Mouse (Mus musculus) gastrocnemius, postnatal 14 days (tissue): ENCODE data around the gene Slc15a4. TPM values are rescaled to one million over a fixed set of nuclear protein-coding genes. Genes with fewer than 3 reads are reported as not detected.

Experiments used
- DNase-seq: peaks from one replicate; pipeline ENCODE4 v3.0.0; 2021; ENCODE audit warnings: mixed read lengths
- intact Hi-C: fragments of 180-260 bp; cut with DNase I; formaldehyde crosslinking; loops from one replicate; pipeline ENCODE4 v1.15.1; 2025; ENCODE audit warnings: low total_unique reads
- long read RNA-seq, 2 experiments: library from polyadenylated mRNA; stranded (forward); transcript quantifications; one replicate each; pipeline ENCODE4 v2.0.0; 2021
- total RNA-seq, 2 experiments: library from RNA; stranded (reverse); gene quantifications; 2 replicates each; pipeline ENCODE4 v1.2.3; 2021

Slc15a4 gene
- 10 to 100 TPM in 1 of 2 experiments, 1 to 10 TPM in 1; 8.3 to 11.1 TPM for total RNA-seq
- long read RNA-seq, experiment 1, transcript Slc15a4-201 (8 exons, 2,732 nt) = major isoform, 18 of 22 reads
- long read RNA-seq, experiment 1, partial matches to known transcripts = 1 of 22 reads
- long read RNA-seq, experiment 1, other reads (novel, unspliced or antisense) = 3 of 22 reads
- long read RNA-seq, experiment 2, transcript Slc15a4-201 (8 exons, 2,732 nt) = major isoform, 23 of 30 reads
- long read RNA-seq, experiment 2, partial matches to known transcripts = 0 of 30 reads
- long read RNA-seq, experiment 2, other reads (novel, unspliced or antisense) = 4 of 30 reads

DNA sequence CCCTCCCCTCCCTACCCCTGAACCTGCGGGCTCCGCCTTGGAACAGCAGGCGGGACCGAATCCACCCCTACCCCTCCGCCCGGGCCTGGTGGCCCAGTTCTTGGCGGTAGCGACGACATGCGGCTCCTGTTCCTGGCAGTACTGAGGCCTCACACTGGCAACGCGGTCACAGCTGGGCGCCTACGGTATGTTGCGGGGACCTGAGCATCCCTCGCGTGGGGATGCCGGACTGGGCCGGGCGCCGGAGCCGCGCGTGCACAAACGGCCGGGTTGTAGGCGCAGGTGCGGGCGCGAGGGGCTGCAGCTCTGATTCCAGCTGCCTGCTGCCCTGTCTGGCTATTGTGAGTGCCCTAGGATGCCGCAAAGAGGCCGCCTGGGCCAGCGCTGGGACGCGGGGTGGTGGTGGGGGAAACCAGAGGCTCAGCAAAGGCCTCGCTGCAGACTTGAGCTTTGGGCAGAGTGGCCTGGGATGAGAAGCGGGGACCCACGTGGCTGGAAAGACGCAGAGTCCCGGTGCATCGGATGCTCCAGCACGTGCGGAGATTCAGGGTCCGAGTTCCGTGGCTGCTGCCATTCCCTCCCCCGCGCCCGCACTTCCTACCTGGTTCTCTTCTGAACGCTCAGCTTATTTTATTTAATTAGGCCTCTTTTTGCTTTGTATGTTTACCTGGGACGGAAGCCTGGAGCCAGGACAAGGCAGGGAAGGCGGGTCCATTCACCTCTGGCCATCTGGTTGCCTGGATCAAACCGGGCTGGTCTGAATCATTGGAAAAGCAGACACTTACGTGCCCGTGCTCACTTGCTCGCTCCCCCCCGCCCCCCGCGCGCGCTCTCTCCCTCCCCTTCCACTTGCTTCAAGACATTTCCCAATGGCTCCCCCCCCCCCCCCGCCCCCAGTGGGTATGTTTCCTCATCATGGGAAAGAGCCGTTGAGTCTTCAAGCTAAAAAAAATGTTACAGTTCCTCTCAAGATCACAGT lies at the start of gene Slc15a4, which contains the start of gene Glt1d1:
TSS of gene Slc15a4 (minus strand) at position 731 of the 979 bp plus-strand sequence.
TSS of gene Glt1d1 (plus strand) at position 96 of the 979 bp plus-strand sequence.
- DNase-seq = no peak
- intact Hi-C loops = no loop called here

DNA sequence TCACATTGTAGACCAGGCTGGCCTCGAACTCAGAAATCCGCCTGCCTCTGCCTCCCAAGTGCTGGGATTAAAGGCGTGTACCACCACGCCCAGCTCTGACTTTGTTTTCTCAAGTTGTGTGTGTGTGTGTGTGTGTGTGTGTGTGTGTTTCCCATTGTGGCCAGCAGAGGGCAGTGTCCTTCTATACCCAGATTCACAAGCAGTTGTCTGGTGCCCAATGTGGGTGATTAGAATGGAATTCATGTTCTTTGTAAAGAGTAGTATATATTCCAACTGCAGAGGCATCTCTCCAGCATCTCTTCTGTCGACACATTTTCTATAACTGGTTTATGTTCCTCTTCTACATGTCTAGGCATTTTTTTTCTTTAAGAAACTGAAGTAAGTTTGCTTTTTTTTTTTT lies 45.8 kb upstream of the Slc15a4 start:
- DNase-seq = no peak
- intact Hi-C loops = no loop called here

DNA sequence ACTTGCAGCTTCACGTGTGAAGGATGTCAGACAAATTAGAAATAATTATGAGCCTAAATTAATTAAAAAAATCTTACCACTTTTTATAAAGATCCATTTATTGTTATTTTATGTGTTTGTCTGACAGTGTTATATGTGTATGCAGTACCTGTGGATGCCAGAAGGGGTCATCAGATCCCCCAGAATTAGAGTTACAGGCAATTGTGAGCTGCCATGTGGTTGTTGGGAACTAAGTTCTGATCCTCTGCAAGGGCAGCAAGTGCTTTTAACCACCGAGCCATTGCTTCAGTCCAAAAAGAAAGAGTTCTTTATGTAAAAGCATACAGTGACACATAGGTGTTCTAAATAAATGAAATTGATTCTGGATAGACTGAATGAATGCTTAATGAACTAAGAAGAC lies 44.9 kb upstream of the Slc15a4 start:
- no peak for DNase-seq
- intact Hi-C loops = no loop called here

DNA sequence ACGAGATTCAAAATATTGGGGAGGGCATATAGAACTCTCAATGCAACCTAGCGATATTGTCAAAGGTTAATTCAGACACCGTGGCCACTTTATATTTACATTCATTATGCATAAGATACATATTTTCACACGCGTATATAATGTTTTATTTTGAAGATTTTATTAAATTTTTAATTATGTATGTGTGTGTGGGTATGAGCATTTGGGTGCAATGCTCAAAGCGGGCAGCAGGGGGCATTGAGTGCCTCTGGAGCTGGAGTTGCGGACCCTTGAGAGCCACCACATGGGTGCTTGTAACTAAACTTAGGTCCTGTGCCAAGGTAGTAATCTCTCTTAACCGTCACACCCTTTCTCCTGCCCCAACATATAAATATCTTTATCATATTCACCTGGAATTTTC lies 41.2 kb upstream of the Slc15a4 start:
- intact Hi-C loops = no loop called here

DNA sequence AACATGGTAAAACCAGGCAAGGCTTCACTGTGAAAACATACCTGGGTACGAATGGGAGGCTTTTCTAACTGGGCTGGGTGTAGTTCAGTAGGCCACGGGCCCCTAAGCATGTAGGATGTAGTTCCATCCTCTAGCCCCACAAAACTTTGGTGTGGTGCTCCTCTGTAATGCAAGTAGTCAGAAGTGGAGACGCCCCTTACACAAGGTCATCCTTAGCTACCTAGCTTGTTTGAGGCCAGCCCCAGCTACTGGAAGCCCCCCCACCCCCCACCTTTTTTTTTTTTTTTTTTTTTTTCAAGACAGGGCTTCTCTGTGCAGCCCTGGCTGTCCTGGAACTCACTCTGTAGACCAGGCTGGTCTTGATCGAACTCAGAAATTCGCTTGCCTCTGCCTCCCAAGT lies 28.3 kb upstream of the Slc15a4 start:
- intact Hi-C loops = no loop called here
- no peak for DNase-seq

More for the DNA sequence above, 41.2 kb upstream of the Slc15a4 start:
- no peak for DNase-seq

DNA sequence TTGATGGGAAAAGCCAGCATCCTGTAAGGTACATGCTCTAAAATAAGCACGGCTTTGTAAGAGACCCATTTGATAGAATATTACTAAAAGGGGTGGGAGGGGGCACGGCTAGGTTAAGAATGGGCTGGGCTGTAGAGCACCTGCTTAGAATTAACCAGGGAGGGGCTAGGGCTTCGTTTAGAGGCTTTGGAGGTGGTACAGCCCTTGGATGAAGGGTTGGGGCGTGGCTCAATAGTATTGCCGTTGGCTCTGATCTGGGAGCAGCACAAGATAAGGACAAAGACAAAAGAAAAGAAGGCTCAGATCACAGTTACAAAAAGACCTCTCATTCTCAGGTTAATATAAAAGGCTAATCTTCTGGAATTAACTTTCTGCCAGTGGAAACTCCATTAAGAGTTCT lies 27.6 kb upstream of the Slc15a4 start:
- intact Hi-C loops = no loop called here

DNA sequence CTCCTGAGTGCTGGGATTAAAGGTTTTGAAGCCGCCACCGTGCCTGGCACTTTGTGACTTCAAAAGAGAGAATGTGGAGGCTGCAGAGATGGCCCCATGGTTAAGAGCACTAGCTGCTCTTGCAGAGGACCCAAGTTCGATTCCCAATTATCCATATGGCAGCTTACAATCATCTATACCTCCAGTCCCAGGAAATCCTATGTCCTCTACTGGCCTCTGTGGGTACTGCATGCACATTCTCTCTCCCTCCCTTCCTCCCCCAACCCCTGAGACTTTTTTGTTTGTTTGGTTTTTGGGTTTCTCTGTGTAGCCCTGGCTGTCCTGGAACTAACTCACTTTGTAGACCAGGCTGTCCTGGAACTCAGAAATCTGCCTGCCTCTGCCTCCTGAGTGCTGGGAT lies 26.6 kb upstream of the Slc15a4 start:
- DNase-seq = no peak
- intact Hi-C loops = no loop called here

More for the DNA sequence above, 27.6 kb upstream of the Slc15a4 start:
- DNase-seq = no peak

DNA sequence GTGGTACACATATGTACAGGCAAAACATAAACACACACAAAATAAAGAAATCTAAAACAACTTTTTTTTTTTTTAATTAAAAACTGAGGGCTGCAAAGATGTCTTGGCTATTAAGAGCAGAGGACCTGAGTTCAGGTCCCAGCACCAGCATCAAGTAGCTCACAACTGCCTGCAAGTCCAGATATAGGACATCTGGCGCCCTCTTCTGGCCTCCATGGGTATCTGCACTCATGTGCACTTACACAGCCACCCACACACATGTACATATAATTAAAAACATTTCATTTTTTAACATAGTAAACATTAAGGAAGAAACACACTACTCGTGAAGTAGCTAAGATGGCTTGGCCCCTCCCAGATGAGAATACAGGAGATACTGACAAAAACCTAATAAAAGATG lies 25.6 kb upstream of the Slc15a4 start:
- intact Hi-C loops = no loop called here
- no peak for DNase-seq

DNA sequence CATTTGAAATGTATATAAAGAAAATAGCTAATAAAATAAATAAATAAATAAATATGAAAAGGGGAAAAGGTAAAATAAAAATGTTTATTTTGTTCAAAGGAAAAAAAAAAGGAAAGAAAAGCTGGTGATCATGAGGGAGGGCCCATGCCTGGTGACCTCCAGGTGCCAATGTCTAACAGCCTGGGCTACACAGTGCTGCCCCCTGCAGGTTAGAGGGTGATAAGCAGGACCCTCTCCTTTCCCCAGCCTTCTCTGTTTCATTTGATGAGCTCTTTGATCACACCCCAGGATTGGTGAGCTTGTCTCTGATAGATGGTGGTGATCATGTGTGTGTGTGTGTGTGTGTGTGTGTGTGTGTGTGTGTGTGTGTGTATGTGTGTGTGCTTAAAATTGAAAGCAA lies 16.4 kb upstream of the Slc15a4 start:
- intact Hi-C loops = no loop called here
- DNase-seq = no peak

DNA sequence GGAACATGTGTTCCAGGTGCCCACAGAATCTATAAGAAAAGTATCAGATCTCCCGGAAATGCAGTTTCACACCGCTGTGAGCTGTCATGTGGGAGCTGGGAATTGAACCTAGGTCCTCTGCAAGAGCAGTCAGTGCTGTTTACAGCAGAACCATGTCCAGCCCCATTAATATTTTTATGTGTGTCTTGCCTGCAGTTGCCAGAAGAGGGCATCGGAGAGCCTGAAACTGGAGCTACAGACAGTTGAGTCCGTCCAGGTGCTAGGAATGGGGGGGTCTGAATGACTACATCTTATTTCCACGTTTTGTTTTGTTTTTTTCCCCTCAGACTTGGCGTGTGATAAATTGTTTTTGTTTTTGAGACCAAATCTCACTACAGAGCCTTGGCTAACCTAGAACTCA lies 15.3 kb upstream of the Slc15a4 start:
- DNase-seq = no peak
- intact Hi-C loops = no loop called here

DNA sequence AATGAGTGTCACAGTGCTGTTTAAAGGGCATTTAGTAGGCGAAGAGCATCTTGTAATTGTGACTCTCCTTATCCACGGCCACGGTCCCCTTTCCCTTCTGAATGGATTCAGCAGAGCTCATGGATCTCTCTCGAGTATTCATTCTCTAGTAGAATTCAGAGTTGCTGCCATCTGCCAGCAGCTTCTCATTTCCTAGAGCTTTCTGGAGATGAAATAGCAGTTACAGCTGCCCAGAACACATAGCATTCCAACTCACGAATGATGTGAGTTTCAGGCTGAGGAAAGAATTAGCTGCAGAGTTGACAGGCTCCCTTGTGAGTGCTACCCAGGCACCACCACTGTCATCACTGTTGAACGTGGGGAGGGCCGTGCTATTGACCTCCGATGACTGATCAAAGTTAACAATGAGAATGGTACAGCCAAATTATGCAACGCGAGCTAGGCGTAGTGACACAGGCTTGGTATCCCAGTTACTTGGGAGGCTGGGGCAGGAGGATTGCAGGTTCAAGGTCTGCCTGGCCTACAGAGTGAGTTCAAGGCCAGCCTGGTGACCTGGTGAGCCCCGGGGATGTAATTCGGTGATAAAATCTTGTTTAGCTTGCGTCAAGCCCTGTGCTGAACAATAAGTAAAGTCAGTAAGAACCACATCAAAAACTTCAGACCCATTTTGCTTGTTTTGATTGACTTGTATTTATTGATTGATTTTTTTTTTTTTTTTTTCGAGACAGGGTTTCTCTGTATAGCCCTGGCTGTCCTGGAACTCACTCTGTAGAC lies 8.7 kb upstream of the Slc15a4 start:
- no peak for DNase-seq
- intact Hi-C loops = no loop called here

DNA sequence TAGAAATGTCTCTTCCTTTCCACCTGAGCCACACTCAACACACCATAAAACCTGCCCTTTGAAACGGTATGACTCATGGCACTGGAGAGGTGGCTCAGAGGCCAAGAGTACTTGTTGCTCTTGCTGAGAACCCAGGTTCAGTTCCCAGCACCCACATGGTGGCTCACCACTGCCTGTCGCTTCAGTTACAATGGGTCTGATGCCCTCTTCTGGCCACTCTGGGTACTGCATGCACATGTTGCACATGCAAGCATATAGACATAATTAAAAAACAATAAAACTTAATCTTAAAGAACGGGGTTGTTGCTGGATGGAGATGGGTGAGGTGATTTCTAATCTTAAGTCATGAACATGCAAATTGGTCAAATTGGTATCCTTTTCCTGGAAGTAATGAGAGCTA lies 7.7 kb upstream of the Slc15a4 start:
- DNase-seq = no peak
- intact Hi-C loops = no loop called here

DNA sequence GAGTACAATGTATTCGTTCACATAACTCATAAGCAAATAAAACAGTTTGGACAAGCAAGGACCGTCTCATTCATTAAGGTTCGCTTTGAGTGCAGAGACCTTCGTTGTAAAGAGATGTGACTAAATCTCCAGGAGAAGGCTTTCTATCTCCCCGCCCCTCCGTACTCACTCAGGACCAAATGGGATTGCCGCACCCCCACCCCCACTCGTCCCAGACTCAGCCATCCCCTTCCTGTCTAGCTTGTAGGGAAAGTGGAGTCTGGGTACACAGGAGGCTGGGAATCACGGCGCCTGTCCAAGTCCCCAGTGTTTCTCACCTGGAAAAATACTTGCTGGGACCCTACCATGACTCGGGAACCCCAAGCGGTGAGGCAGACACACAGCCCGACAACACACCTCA lies 6.9 kb upstream of the Slc15a4 start:
- intact Hi-C loops = no loop called here
- DNase-seq = no peak

DNA sequence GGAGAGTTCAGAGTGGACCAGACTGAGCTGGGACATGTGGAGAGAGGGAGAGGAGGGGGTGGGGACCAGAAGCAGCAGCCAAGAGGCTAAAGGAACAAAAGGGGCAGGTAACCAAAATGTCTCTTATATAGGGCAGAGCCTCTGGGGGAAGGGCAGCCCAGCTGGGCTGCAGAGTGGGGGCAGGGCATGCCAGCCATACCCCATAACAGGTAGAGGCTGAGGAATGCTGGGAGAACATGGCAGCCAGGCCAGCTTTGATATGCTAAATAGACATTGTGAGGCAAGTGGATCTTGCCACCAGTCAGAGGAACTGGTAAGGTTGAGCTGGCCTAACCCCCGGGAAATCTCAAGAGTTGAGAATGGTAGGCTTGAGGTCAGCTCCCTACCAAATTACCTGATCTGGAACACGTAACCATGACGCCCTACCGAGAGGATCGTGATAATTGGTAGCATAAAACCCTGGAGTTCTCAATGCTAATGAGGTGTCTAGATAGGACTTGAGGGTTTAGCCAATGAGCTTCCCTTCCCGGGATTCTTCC lies 6.4 kb upstream of the Slc15a4 start:
- intact Hi-C loops = no loop called here
- no peak for DNase-seq

DNA sequence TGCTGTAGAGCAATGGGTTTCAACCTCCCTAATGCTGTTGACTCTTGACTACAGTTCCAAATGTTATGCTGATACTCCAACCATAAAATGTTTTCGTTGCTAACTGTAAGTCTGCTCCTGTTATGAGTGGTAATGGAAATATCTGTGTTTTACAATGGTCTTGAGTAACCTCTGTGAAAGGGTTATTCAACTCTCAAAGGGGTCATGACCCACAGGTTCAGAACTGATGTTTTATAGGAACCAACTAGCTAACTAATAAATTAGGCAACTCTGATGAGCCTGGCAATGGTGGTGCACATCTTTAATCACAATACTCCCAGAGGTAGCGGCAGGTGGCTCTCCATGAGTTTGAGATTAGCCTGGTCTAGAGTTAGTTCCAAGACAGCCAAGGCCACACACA lies 5.5 kb upstream of the Slc15a4 start:
- no peak for DNase-seq
- intact Hi-C loops = no loop called here

DNA sequence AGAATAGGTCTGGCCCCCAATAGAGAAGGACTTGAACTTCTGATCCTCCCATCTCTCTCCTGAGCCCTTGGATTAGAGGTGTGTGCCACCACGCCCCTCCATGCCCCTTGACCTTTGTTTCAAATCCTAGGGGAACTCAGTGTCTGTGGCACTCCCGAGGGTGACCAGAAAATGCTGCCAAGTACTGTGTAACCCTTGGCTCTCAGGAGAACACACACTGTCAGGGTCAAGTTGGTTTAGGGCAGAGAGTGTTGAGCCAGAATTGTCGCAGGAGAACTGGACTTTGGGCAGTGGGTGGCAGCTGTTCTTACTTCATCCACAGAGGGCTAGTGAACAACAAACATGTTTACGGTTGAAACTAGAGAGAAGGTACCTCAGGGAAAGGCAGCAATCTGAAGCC lies 4.9 kb upstream of the Slc15a4 start:
- intact Hi-C loops = no loop called here
- no peak for DNase-seq

DNA sequence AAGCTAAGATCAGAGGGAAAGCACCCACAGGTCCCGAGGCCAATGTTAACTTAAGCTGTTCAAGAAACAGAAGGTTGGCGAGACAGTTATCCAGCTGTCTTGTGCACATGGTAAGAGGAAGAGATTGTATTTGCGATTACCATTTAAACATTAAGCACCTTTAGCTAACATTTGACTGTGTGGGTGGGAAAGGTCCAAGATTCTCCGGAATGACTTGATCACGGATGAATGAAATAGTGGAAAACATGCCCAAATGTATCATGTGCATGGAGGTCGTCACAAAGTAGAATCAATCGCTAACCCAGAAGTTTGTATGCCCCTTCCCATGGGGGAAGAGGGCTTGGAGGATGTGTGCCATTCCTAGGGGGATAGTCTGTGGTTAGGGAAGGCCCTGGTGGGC lies 969 bp upstream of the Slc15a4 start:
- DNase-seq = no peak
- intact Hi-C loops = no loop called here

DNA sequence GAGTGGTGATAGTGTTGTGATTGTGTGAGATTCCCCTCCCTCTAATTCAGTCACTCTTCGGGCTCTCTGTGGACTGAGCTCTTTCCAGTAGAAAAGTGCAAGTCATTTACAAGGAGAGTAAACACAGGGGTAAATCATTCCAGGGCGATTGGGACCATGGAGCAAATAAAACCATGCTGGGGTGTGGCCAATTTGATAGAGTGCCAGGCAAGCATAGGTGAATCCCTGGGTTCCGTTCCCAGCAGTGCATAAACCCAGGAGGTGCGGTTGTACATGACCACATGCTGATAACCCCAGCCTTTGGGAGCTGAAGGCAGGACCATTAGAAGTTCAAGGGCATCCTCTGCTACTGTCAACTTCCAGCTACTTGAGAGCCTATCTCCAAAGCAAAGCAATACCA lies 491 bp upstream of the Slc15a4 start:
- DNase-seq = no peak
- intact Hi-C loops = no loop called here

DNA sequence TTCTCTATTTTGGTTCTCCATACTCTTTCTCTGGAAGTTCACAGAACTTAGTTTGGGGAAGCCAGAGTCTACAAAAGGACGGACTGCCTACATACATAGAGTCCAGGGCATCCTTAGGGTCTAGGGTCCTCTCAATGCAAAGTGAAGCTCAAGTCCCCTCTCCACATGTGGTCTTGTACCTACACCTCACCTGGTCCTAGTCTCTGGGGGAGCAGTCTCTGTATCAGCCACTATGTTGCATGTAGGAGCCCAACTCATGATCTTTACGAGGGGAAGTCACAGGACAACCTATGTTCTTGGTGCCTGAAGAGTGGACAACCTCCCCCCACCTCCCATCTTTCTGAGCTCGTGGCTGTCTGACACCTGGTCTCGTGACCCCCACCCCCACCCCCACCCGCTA lies 1.0 kb downstream of the Slc15a4 start:
- DNase-seq = no peak
- intact Hi-C loops = no loop called here

DNA sequence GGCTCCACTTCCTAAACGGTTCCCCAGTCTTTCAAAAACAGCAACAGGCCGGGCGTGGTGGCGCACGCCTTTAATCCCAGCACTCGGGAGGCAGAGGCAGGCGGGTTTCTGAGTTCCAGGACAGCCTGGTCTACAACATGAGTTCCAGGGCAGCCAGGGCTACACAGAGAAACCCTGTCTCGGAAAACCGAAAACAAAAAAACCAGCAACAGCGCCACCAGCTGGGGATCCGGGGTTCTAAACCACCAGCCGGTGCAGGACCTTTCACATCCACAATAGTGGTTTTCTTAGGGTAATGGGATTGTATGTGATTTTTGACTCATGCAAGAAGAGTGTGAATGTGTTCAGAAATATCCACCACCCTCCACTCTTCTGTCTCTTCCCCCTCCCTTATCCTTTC lies 5.5 kb downstream of the Slc15a4 start:
- intact Hi-C loops = no loop called here
- DNase-seq = no peak
